12 mouse cellular contexts compared by ENCODE assay signal in genomic region chr13:107019443-107019842, GRCm38 (mm10). TPM values are rescaled to one million over a fixed set of nuclear protein-coding genes. Genes with fewer than 3 reads are reported as not detected.
DNase-seq lines count a peak whose midpoint lies in the region; ATAC-seq and TF ChIP-seq lines count a peak whose summit lies in the region.
"Had no signal": no experiment of that assay in that cellular context is flagged by ENCODE, and none has a peak within 500 bp of the region (broad histone marks: within the 10 kb centered on the region; RNA-seq: fewer than 3 reads in every experiment).

No protein-coding gene starts in this region.

- WGBS in hindbrain, embryonic 14.5 days, result 81% methylated on average over 2 of the region's 2 CpGs
- WGBS in hindbrain, embryonic 10.5 days, result 90% methylated on average over 2 of the region's 2 CpGs
- WGBS in forebrain, postnatal 0 days, result 79% methylated on average over 2 of the region's 2 CpGs
- 78% methylated on average over 2 of the region's 2 CpGs for WGBS in midbrain, embryonic 16.5 days

- H3K9ac ChIP-seq in hindbrain, embryonic 14.5 days, result no peak overlapping the region
- H3K9ac ChIP-seq in forebrain, postnatal 0 days, result no peak overlapping the region
- no peak overlapping the region for H3K9ac ChIP-seq in midbrain, embryonic 16.5 days (ENCODE audit: low read depth, low read length)
- H3K9ac ChIP-seq: intestine, embryonic 15.5 days had no signal

- H3K9me3 ChIP-seq in hindbrain, embryonic 14.5 days (ENCODE audit: control insufficient read depth, low read length), result no peaks in the 10 kb centered on the region
- H3K9me3 ChIP-seq in hindbrain, embryonic 10.5 days, result no peaks in the 10 kb centered on the region
- no peaks in the 10 kb centered on the region for H3K9me3 ChIP-seq in forebrain, postnatal 0 days (ENCODE audit: low read length)
- H3K9me3 ChIP-seq in midbrain, embryonic 16.5 days (replicated peaks; ENCODE audit: control insufficient read depth, low read length, poor library complexity, severe bottlenecking), result no peaks in the 10 kb centered on the region
- H3K9me3 ChIP-seq: intestine, embryonic 15.5 days had no signal

- ATAC-seq in hindbrain, embryonic 14.5 days (ENCODE audit: low FRiP score), result no peak
- ATAC-seq in forebrain, postnatal 0 days, result no peak
- no peak for ATAC-seq in midbrain, embryonic 16.5 days
- ATAC-seq: intestine, embryonic 15.5 days had no signal

- peaks cover 31% of the 10 kb centered on the region for H3K4me1 ChIP-seq in hindbrain, embryonic 14.5 days (replicated peaks; ENCODE audit: control insufficient read depth, insufficient read depth, low read length)
- H3K4me1 ChIP-seq in hindbrain, embryonic 10.5 days (replicated peaks), result peaks cover 20% of the 10 kb centered on the region
- peaks cover 10% of the 10 kb centered on the region; the same call in 1 of the 2 replicates for H3K4me1 ChIP-seq in forebrain, postnatal 0 days (ENCODE audit: insufficient read depth)
- H3K4me1 ChIP-seq in midbrain, embryonic 16.5 days (ENCODE audit: control insufficient read depth, insufficient read depth, low read length), result peaks cover 34% of the 10 kb centered on the region

- no peak overlapping the region for H3K4me3 ChIP-seq in hindbrain, embryonic 14.5 days (replicated peaks; ENCODE audit: low read length)
- H3K4me3 ChIP-seq in hindbrain, embryonic 10.5 days, result no peak overlapping the region
- H3K4me3 ChIP-seq in forebrain, postnatal 0 days (ENCODE audit: low read depth, low read length), result no peak overlapping the region
- no peak overlapping the region for H3K4me3 ChIP-seq in midbrain, embryonic 16.5 days (ENCODE audit: low read depth, low read length)
- H3K4me3 ChIP-seq: intestine, embryonic 15.5 days had no signal

- H3K4me2 ChIP-seq in hindbrain, embryonic 14.5 days (replicated peaks), result peak overlapping the region; percentile 42
- H3K4me2 ChIP-seq in forebrain, postnatal 0 days (ENCODE audit: low read depth), result peak overlapping the region; percentile 21; the same call in 1 of the 2 replicates
- H3K4me2 ChIP-seq in midbrain, embryonic 16.5 days (ENCODE audit: low read length), result peak overlapping the region; percentile 18; the same call in 1 of the 2 replicates
- H3K4me2 ChIP-seq: intestine, embryonic 15.5 days had no signal

- no peak for TF ChIP-seq CTCF in forebrain, postnatal 0 days (IDR thresholded peaks at IDR 0.05; ENCODE audit: low read depth)

- no peak for DNase-seq in hindbrain, embryonic 14.5 days (ENCODE audit: low spot score)
- DNase-seq in hindbrain, embryonic 10.5 days (ENCODE audit: low spot score), result no peak
- DNase-seq in NIH3T3 (ENCODE audit: low read depth), result peak; percentile 54
- no peak for DNase-seq in forebrain, postnatal 0 days
- no peak for DNase-seq in embryo, embryonic 11 days
- no peak for DNase-seq in kidney, adult 9 months
- DNase-seq: adrenal gland, postnatal 25 days; cerebellum, adult 11-12 months; lung, adult 2 months; right cerebral cortex, postnatal 4 days had no signal

- no peak overlapping the region for H3K27ac ChIP-seq in hindbrain, embryonic 14.5 days
- no peak overlapping the region for H3K27ac ChIP-seq in hindbrain, embryonic 10.5 days
- H3K27ac ChIP-seq in forebrain, postnatal 0 days (ENCODE audit: low read depth, low read length), result no peak overlapping the region
- no peak overlapping the region for H3K27ac ChIP-seq in midbrain, embryonic 16.5 days (ENCODE audit: low read length)
- H3K27ac ChIP-seq: intestine, embryonic 15.5 days had no signal

- H3K36me3 ChIP-seq in hindbrain, embryonic 14.5 days (replicated peaks; ENCODE audit: control insufficient read depth, insufficient read depth), result 0 out of 2 replicates have a peak, but pooled peaks cover 4% of the 10 kb centered on the region
- H3K36me3 ChIP-seq in hindbrain, embryonic 10.5 days, result peaks cover 24% of the 10 kb centered on the region
- H3K36me3 ChIP-seq in forebrain, postnatal 0 days (ENCODE audit: insufficient read depth), result peaks cover 4% of the 10 kb centered on the region
- H3K36me3 ChIP-seq in midbrain, embryonic 16.5 days (ENCODE audit: control insufficient read depth, insufficient read depth, low read length), result no peaks in the 10 kb centered on the region
- H3K36me3 ChIP-seq: intestine, embryonic 15.5 days had no signal

- H3K27me3 ChIP-seq in hindbrain, embryonic 14.5 days (ENCODE audit: control insufficient read depth, insufficient read depth, low read length), result no peaks in the 10 kb centered on the region
- no peaks in the 10 kb centered on the region for H3K27me3 ChIP-seq in hindbrain, embryonic 10.5 days (ENCODE audit: insufficient read depth, poor library complexity, severe bottlenecking)
- no peaks in the 10 kb centered on the region for H3K27me3 ChIP-seq in forebrain, postnatal 0 days (ENCODE audit: insufficient read depth, low read length)
- no peaks in the 10 kb centered on the region for H3K27me3 ChIP-seq in midbrain, embryonic 16.5 days (ENCODE audit: control insufficient read depth, insufficient read depth, low read depth, low read length)
- H3K27me3 ChIP-seq: intestine, embryonic 15.5 days had no signal

RNA-seq across cellular contexts. Expression of gene Kif2a, which starts 2.5 kb away (rescaled TPM):
- polyA plus RNA-seq in hindbrain, embryonic 14.5 days (2014; fragmentation: Nextera tagmentation; extraction: Ambion mirVana), result 54.9 and 68.9 TPM in 2 replicates
- polyA plus RNA-seq in hindbrain, embryonic 10.5 days (2016; fragmentation: Nextera tagmentation; extraction: Ambion mirVana), result 14.4 and 16.0 TPM in 2 replicates
- 43.4 and 43.6 TPM in 2 replicates for total RNA-seq in forebrain, postnatal 0 days (2014; rRNA removed)
- 59.8 and 65.5 TPM in 2 replicates for polyA plus RNA-seq in forebrain, postnatal 0 days (2015; fragmentation: Nextera tagmentation; extraction: Ambion mirVana)
- polyA plus RNA-seq in midbrain, embryonic 16.5 days (2015; fragmentation: Nextera tagmentation; extraction: Ambion mirVana), result 42.8 and 53.3 TPM in 2 replicates
